ENCODE assay signal across 10 mouse cellular contexts in the genomic region with DNA sequence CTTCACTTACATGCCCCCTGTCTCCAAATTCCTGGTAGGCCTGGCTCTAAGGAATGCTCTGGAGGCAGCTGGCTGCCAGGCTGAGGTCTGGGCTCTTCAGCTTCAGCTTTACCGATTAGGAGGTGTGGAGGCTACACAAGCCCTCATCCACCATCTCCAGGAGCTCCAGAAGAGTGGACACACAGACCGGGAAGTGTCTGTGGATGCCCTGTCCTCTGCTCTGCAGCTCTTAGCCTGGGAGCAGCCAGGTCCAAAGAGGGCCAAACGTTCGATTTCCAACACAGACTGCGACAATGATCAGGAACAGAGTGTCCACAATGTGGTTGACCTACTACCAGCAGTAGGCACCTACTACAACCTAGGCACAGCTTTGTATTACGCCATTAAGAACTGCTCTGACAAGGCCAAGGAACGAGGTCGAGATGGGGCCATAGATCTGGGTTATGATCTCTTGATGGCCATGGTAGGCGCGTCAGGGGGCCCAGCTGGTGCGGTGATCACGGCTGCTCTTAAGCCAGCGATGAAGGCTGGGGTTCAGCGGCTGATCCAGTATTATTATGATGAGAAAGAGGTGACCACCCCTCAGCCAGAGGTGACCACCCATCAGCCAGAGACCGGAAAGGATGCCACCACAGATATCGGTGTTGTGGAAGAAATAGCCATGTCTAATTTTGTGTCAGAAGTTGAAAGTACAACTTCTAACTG. TPM values are rescaled to one million over a fixed set of nuclear protein-coding genes. Genes with fewer than 3 reads are reported as not detected.
DNase-seq lines count a peak whose midpoint lies in the region; ATAC-seq lines count a peak whose summit lies in the region.
"Had no signal": no experiment of that assay in that cellular context is flagged by ENCODE, and none has a peak within 500 bp of the region (broad histone marks: within the 10 kb centered on the region; RNA-seq: fewer than 3 reads in every experiment).

No protein-coding gene starts in this region.

- H3K4me3 ChIP-seq in kidney, embryonic 14.5 days (ENCODE audit: low read length), result no peak overlapping the region
- H3K4me3 ChIP-seq in embryonic facial prominence, embryonic 12.5 days, result peak overlapping the region; percentile 77; the same call in 1 of the 2 replicates
- H3K4me3 ChIP-seq in liver, embryonic 13.5 days (replicated peaks), result peak overlapping the region; percentile 86

- no peak overlapping the region for H3K27ac ChIP-seq in kidney, embryonic 14.5 days (ENCODE audit: low read depth, low read length)
- H3K27ac ChIP-seq in embryonic facial prominence, embryonic 12.5 days, result no peak overlapping the region
- H3K27ac ChIP-seq in liver, embryonic 13.5 days, result peak overlapping the region; percentile 61
- H3K27ac ChIP-seq: neural tube, embryonic 12.5 days had no signal

- H3K9me3 ChIP-seq in kidney, embryonic 14.5 days (ENCODE audit: control insufficient read depth, low read length), result no peaks in the 10 kb centered on the region
- H3K9me3 ChIP-seq in embryonic facial prominence, embryonic 12.5 days, result no peaks in the 10 kb centered on the region
- no peaks in the 10 kb centered on the region for H3K9me3 ChIP-seq in liver, embryonic 13.5 days (replicated peaks)
- H3K9me3 ChIP-seq: neural tube, embryonic 12.5 days had no signal

- H3K4me1 ChIP-seq in kidney, embryonic 14.5 days (ENCODE audit: control insufficient read depth, insufficient read depth, low read length), result no peaks in the 10 kb centered on the region
- H3K4me1 ChIP-seq in embryonic facial prominence, embryonic 12.5 days, result 0 out of 2 replicates have a peak, but pooled peaks cover 6% of the 10 kb centered on the region
- H3K4me1 ChIP-seq in liver, embryonic 13.5 days (replicated peaks), result peaks cover 36% of the 10 kb centered on the region

- DNase-seq in adrenal gland, adult (ENCODE audit: inconsistent age in 2 of 2, low spot score in 1 of 2), result peak; percentile 25 to 61
- no peak for DNase-seq in adrenal gland, postnatal 14 days
- DNase-seq in kidney, postnatal 14 days, result no peak
- no peak for DNase-seq in liver, embryonic 13.5 days
- DNase-seq in cerebellum, adult 8-10 months, result no peak
- DNase-seq in ovary, adult 18-20 months (ENCODE audit: low spot score), result no peak

- WGBS in kidney, embryonic 14.5 days, result 91% methylated on average over 16 of the region's 16 CpGs
- 90% methylated on average over 16 of the region's 16 CpGs for WGBS in embryonic facial prominence, embryonic 12.5 days
- WGBS in liver, embryonic 13.5 days (ENCODE audit: insufficient replicate concordance), result 81% methylated on average over 16 of the region's 16 CpGs

- H3K27me3 ChIP-seq in kidney, embryonic 14.5 days (ENCODE audit: control insufficient read depth, insufficient read depth, low read length), result no peaks in the 10 kb centered on the region
- H3K27me3 ChIP-seq in embryonic facial prominence, embryonic 12.5 days, result no peaks in the 10 kb centered on the region
- no peaks in the 10 kb centered on the region for H3K27me3 ChIP-seq in liver, embryonic 13.5 days
- H3K27me3 ChIP-seq: neural tube, embryonic 12.5 days had no signal

- H3K36me3 ChIP-seq in kidney, embryonic 14.5 days (ENCODE audit: control insufficient read depth, insufficient read depth, low read length), result no peaks in the 10 kb centered on the region
- H3K36me3 ChIP-seq in embryonic facial prominence, embryonic 12.5 days, result no peaks in the 10 kb centered on the region
- H3K36me3 ChIP-seq in liver, embryonic 13.5 days, result no peaks in the 10 kb centered on the region
- H3K36me3 ChIP-seq: neural tube, embryonic 12.5 days had no signal

- peak overlapping the region; percentile 65; the same call in 1 of the 2 replicates for H3K4me2 ChIP-seq in kidney, embryonic 14.5 days (replicated peaks; ENCODE audit: low read depth, low read length)
- peak overlapping the region; percentile 66 for H3K4me2 ChIP-seq in embryonic facial prominence, embryonic 12.5 days (replicated peaks)
- peak overlapping the region; percentile 85 for H3K4me2 ChIP-seq in liver, embryonic 13.5 days

- ATAC-seq in kidney, embryonic 14.5 days (ENCODE audit: low FRiP score, low TSS enrichment), result no peak
- no peak for ATAC-seq in embryonic facial prominence, embryonic 12.5 days (ENCODE audit: insufficient number of reproducible peaks, insufficient read depth, low FRiP score, low TSS enrichment)
- ATAC-seq in liver, embryonic 13.5 days (ENCODE audit: low read depth), result no peak

- H3K9ac ChIP-seq in kidney, embryonic 14.5 days (ENCODE audit: low read depth, low read length), result no peak overlapping the region
- H3K9ac ChIP-seq in embryonic facial prominence, embryonic 12.5 days, result no peak overlapping the region
- H3K9ac ChIP-seq in liver, embryonic 13.5 days, result peak overlapping the region; percentile 76

RNA-seq across cellular contexts. Expression of a gene that starts 0.9 kb away (rescaled TPM):
- total RNA-seq in adrenal gland, postnatal 14 days (2021), result 10.4 and 138 TPM in 2 replicates
- not detected in 2 replicates for polyA plus RNA-seq in kidney, embryonic 14.5 days (2014; fragmentation: Nextera tagmentation; extraction: Ambion mirVana)
- not detected in 2 replicates for polyA plus RNA-seq in embryonic facial prominence, embryonic 12.5 days (2016; fragmentation: Nextera tagmentation; extraction: Ambion mirVana)
- 46.0 and 46.6 TPM in 2 replicates for polyA plus RNA-seq in liver, embryonic 13.5 days (2015; fragmentation: Nextera tagmentation; extraction: Ambion mirVana)
- total RNA-seq: layer of hippocampus, postnatal 14 days had no signal
- polyA plus RNA-seq: neural tube, embryonic 12.5 days had no signal

RNA-seq across cellular contexts. Expression of a gene that starts 1.0 kb away (rescaled TPM):
- 22.0 and 25.3 TPM in 2 replicates for total RNA-seq in adrenal gland, postnatal 14 days (2021)
- 8.4 and 11.8 TPM in 2 replicates for polyA plus RNA-seq in kidney, embryonic 14.5 days (2014; fragmentation: Nextera tagmentation; extraction: Ambion mirVana)
- 20.9 and 22.0 TPM in 2 replicates for polyA plus RNA-seq in embryonic facial prominence, embryonic 12.5 days (2016; fragmentation: Nextera tagmentation; extraction: Ambion mirVana)
- polyA plus RNA-seq in liver, embryonic 13.5 days (2015; fragmentation: Nextera tagmentation; extraction: Ambion mirVana), result 5.7 and 6.3 TPM in 2 replicates

RNA-seq across cellular contexts. Expression of a gene that starts 15.5 kb away (rescaled TPM):
- 2.0 and 46.2 TPM in 2 replicates for total RNA-seq in adrenal gland, postnatal 14 days (2021)
- 0.29 and 0.70 TPM in 2 replicates for polyA plus RNA-seq in kidney, embryonic 14.5 days (2014; fragmentation: Nextera tagmentation; extraction: Ambion mirVana)
- polyA plus RNA-seq in embryonic facial prominence, embryonic 12.5 days (2016; fragmentation: Nextera tagmentation; extraction: Ambion mirVana), result 0.37 and 0.90 TPM in 2 replicates
- 0.31 and 0.49 TPM in 2 replicates for polyA plus RNA-seq in liver, embryonic 13.5 days (2015; fragmentation: Nextera tagmentation; extraction: Ambion mirVana)
- total RNA-seq: layer of hippocampus, postnatal 14 days had no signal

RNA-seq across cellular contexts. Expression of a gene that starts 29.2 kb away (rescaled TPM):
- 0.26 TPM in 1 of 2 replicates, not detected in the other for total RNA-seq in adrenal gland, postnatal 14 days (2021)
- 0.24 and 0.29 TPM in 2 replicates for polyA plus RNA-seq in kidney, embryonic 14.5 days (2014; fragmentation: Nextera tagmentation; extraction: Ambion mirVana)
- polyA plus RNA-seq in embryonic facial prominence, embryonic 12.5 days (2016; fragmentation: Nextera tagmentation; extraction: Ambion mirVana), result not detected in 2 replicates
- polyA plus RNA-seq in liver, embryonic 13.5 days (2015; fragmentation: Nextera tagmentation; extraction: Ambion mirVana), result 0.10 TPM in 1 of 2 replicates, not detected in the other

RNA-seq across cellular contexts. Expression of a gene that starts 33.8 kb away (rescaled TPM):
- total RNA-seq in adrenal gland, postnatal 14 days (2021), result 22.2 and 27.0 TPM in 2 replicates
- polyA plus RNA-seq in kidney, embryonic 14.5 days (2014; fragmentation: Nextera tagmentation; extraction: Ambion mirVana), result 32.6 and 44.0 TPM in 2 replicates
- polyA plus RNA-seq in embryonic facial prominence, embryonic 12.5 days (2016; fragmentation: Nextera tagmentation; extraction: Ambion mirVana), result 36.2 and 38.3 TPM in 2 replicates
- 11.8 and 14.4 TPM in 2 replicates for polyA plus RNA-seq in liver, embryonic 13.5 days (2015; fragmentation: Nextera tagmentation; extraction: Ambion mirVana)

Comparison
In these comparisons a context has a peak if more than half of its experiments do, and no peak if none do; other contexts are left out.
1. DNase-seq: peak in adrenal gland, adult (2 of 2); none in adrenal gland, postnatal 14 days (single experiment), kidney, postnatal 14 days (single experiment), liver, embryonic 13.5 days (single experiment), cerebellum, adult 8-10 months (single experiment) and ovary, adult 18-20 months (single experiment).
2. RNA of a gene that starts 0.9 kb away (polyA plus RNA-seq): 46.0 to 46.6 TPM in liver, embryonic 13.5 days; not detected in kidney, embryonic 14.5 days and not detected in embryonic facial prominence, embryonic 12.5 days; every median in the first group is over 10 times any median in the second.
3. Peak in every context shown above with its lines, with median percentiles within 50 percentile points of each other: H3K4me2 ChIP-seq.